Mouse (Mus musculus): ENCODE results near the gene E2f2.

- no peak for TF ChIP-seq CTCF (IDR thresholded peaks at IDR 0.05; ENCODE audit: low read depth, low read length)
- TF ChIP-seq GATA1 (IDR thresholded peaks at IDR 0.05; ENCODE audit: borderline replicate concordance, low read length) = no peak
- TF ChIP-seq GATA2 (IDR thresholded peaks at IDR 0.05; ENCODE audit: borderline replicate concordance, low read depth, low read length) = no peak
- no peak for TF ChIP-seq POLR2AphosphoS5 (IDR thresholded peaks at IDR 0.05; ENCODE audit: insufficient replicate concordance, low read depth, low read length)
Measured at GRCm38 (mm10) chr4:136174216-136175193, 2.3 kb downstream of the E2f2 start.

Data from G1E (cell line).